Mouse (Mus musculus) layer of hippocampus, adult 2 months (tissue): ENCODE measurements at regions not wholly inside any gene's neighbourhood (a gene's known extent, or its start where the extent isn't known, plus 50 kb on each side); places are given as distances from the start of the nearest gene placed in this dataset.

Experiments used
- DNase-seq, 2 experiments: peaks; one replicate each; pipeline ENCODE4 v3.0.0; 2022; ENCODE audit warnings: low spot score in 2 of 2
- H3K27ac ChIP-seq: fragments of 200-600 bp; 2 replicates; pipeline ENCODE4 v1.8.1; 2022
- H3K4me3 ChIP-seq: fragments of 200-600 bp; 2 replicates; pipeline ENCODE4 v1.8.1; 2022; ENCODE audit warnings: mild to moderate bottlenecking
- CTCF ChIP-seq: fragments of 200-600 bp; conservative IDR thresholded peaks from 2 replicates; pipeline ENCODE4 v1.8.1; 2022; ENCODE audit warnings: antibody characterized with exemption, mild to moderate bottlenecking, moderate library complexity

GRCm38 (mm10) chr11:23996250-23996649, 78.6 kb downstream of the A830031A19Rik start:
- TF ChIP-seq CTCF = no peak
- Histone ChIP-seq H3K4me3 (no peak overlapping the region), H3K27ac (no peak overlapping the region)
- DNase-seq = no peak

GRCm38 (mm10) chr11:23994160-23994559, 80.7 kb downstream of the A830031A19Rik start:
- TF ChIP-seq CTCF = no peak
- peak in 1 of 2 experiments; percentile 32 for DNase-seq
- Histone ChIP-seq H3K27ac (0 out of 2 replicates have a peak overlapping the region, but pooled peaks have one; percentile 10), H3K4me3 (no peak overlapping the region)

GRCm38 (mm10) chr11:23987532-23988450, 87.1 kb downstream of the A830031A19Rik start:
- H3K27ac ChIP-seq = no peak overlapping the region
- DNase-seq = no peak
- no peak overlapping the region for H3K4me3 ChIP-seq
- TF ChIP-seq CTCF = no peak

GRCm38 (mm10) chr11:23985231-23985630, 89.6 kb downstream of the A830031A19Rik start:
- H3K27ac ChIP-seq = no peak overlapping the region
- TF ChIP-seq CTCF = no peak
- no peak for DNase-seq
- H3K4me3 ChIP-seq = no peak overlapping the region

- peak; percentile 93 for TF ChIP-seq CTCF
- Histone ChIP-seq H3K27ac (no peak overlapping the region), H3K4me3 (no peak overlapping the region)
- peak; percentile 60 to 87 for DNase-seq
These were observed 84.3 kb upstream of the Papolg start for GRCm38 (mm10) chr11:23979332-23979731.

GRCm38 (mm10) chr11:23978300-23978699, 83.2 kb upstream of the Papolg start:
- TF ChIP-seq CTCF = peak; percentile 57
- no peak overlapping the region for H3K4me3 ChIP-seq
- DNase-seq = peak in 1 of 2 experiments; percentile 22
- H3K27ac ChIP-seq = no peak overlapping the region

GRCm38 (mm10) chr11:23977096-23977495, 82.0 kb upstream of the Papolg start:
- Histone ChIP-seq H3K27ac (no peak overlapping the region), H3K4me3 (no peak overlapping the region)
- no peak for TF ChIP-seq CTCF
- DNase-seq = peak in 1 of 2 experiments; percentile 27

GRCm38 (mm10) chr11:23954323-23954722, 59.3 kb upstream of the Papolg start:
- Histone ChIP-seq H3K4me3 (no peak overlapping the region), H3K27ac (no peak overlapping the region)
- no peak for DNase-seq
- TF ChIP-seq CTCF = peak; percentile 89

- Histone ChIP-seq H3K4me3 (no peak overlapping the region), H3K27ac (no peak overlapping the region)
- no peak for TF ChIP-seq CTCF
- DNase-seq = no peak
These were observed 50.9 kb upstream of the Papolg start for GRCm38 (mm10) chr11:23945966-23946365.
